Mouse (Mus musculus): ENCODE data around the gene Krt77. TPM values are rescaled to one million over a fixed set of nuclear protein-coding genes. Genes with fewer than 3 reads are reported as not detected.
A peak's percentile ranks its signal among the peaks of the same experiment; 100 is the strongest.

Krt77 gene
- 10 to 100 TPM in 1 of 2 experiments, 1 to 10 TPM in 1; 9.5 to 10.4 TPM for total RNA-seq (2021)
- long read RNA-seq, transcript Krt77-201 (9 exons, 2,931 nt), result major isoform, 5 of 11 reads
- long read RNA-seq, partial matches to known transcripts, result 0 of 11 reads
- long read RNA-seq, other reads (novel, unspliced or antisense), result 6 of 11 reads

DNA sequence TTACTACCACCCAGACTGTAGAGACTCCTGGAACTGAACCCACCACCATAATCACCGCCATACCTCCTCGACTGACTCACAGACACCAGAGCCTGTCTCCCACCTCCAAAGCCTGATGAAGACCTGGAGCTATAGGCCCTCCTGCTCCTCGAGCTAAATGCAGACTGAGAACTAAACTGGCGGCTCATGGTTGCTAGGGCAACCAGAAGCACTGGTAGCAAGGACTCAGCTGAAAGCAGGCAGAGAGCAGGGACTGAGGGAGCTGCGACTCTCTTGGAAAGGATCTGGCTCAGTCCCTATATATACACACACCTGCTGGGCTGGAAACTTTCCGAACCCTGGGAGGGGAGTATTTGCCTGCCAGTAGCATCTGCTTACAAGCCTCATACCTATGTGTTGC is at the start of gene Krt77:
Krt77 (minus strand) TSS at position 275 of the 400 bp plus-strand sequence.
- DNase-seq (ENCODE audit: low spot score in 2 of 2), result peak in 1 of 2 experiments; percentile 45

DNA sequence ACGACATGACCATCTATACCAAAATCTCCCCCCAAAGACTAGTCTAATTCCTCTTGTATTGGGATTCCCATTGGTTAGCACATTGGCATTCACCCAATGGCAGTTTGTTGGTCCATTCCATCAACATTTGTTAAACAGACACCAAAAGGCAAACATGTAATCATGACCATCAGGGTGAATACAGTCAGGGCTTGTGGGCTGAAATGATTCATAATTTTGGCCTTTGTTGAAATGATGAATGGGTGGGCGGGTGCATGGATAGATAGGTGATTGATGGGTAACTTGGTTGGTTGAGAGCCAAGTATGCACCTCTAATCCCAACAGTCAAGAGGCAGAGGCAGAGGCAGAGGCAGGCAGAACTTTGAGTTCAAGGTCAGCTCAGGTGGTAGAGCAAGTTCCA is 46.6 kb upstream of the Krt77 start:
- DNase-seq (ENCODE audit: low spot score in 2 of 2), result no peak

DNA sequence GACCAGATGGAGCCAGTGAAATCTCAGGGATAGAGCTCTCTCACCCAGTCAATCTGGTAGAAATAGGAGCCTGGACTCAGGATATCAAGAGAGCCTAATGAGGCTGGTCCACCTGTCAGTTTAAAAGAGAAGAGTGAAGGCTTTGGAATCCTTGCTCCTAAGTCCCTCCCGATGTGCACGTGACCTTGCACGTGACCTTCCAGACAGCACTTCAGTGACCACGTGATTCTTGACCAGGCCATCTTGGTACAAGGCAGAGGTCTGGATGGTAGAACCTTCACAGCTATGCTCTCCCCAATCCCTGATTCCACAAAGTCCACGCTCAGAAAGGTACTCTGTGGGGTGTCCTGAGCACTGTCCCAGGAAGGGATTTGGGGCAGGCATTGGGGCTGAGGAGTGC is 35.3 kb upstream of the Krt77 start:
- DNase-seq (ENCODE audit: low spot score in 2 of 2), result no peak

DNA sequence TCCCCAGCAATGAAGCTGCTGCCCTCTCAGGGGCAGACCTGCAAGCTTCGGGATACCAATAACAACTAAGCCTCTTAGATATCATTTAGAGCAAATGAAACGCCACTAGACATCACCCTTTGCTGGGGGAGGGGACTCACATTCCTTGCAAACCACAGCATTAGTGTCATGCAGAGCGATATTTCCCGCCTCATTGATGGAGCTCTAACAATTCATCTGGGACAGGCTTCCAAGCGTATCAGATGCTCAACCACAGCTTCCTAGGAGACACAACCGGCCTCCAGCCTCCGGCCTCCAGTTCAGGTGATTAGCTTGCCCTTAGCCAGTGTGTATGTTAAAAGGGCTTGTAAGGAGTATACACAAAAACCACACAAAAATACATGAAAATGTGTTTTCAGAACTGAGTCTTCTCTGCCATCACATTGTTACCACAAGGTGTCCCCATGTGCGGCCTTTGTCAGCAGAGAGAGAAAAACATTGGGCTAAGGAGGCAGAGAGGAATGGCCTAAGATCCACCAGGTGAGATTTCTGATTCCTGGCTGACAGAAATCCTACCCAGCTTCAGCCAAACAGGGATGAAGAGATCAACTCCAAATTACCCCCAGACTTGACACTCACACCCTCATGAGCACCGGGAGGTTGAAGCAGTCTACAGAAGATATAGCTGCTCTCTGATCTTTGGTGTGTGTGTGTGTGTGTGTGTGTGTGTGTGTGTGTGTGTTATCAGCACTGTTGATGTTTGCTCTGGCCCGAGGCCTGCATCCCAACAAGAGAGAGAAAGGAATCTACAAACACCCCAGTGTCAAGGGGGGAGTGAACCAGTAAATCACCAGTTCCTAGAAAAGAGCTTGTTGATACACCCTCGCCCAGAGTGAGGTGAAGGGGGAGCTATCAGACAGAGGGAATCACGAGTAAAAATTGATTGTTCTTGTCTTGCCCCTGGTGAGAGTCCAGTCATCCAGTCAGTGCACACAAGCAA is 33.0 kb upstream of the Krt77 start:
- no peak for DNase-seq (ENCODE audit: low spot score in 2 of 2)

DNA sequence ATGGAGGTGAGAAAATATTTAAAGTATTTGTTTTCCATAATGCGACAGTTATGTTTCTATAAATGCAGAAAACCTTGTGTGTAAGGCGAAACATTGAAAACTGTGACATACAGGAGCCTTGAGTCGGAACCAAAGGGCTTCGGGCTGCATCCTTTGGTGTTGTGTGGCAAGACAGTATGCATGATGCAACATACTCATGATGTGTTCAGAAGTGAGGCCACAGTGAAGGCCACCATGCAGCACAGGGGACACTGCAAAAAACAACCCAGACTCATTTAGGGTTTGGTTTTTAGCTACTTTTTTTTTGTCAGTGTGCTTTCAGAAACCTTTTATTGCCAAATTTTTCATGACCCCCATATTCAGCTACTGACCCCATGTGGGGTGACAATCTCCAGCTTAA is 25.7 kb upstream of the Krt77 start:
- DNase-seq (ENCODE audit: low spot score in 2 of 2), result no peak

DNA sequence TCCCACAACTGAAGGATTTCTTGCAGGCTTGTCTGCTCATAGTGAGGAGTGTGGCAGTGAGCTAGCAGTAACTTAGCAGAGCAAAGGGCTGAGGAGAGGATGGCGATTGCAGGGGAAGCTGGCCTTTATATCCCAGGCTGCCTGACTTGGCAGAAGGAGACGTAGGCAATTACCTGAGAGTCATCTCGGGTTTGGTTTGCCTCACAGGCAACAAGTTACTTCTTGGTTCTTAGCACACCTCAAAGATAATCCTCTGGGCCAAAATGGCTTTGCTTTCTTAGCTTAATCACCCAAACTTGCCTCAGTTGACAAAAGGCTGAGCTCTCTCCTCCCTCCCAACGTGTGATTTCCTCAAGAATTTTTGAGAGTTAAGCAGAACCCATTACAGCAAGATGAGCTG is 23.3 kb upstream of the Krt77 start, which contains the start of gene Krt76:
Krt76 (minus strand) TSS at position 101 of the 400 bp plus-strand sequence.
- no peak for DNase-seq (ENCODE audit: low spot score in 2 of 2)

DNA sequence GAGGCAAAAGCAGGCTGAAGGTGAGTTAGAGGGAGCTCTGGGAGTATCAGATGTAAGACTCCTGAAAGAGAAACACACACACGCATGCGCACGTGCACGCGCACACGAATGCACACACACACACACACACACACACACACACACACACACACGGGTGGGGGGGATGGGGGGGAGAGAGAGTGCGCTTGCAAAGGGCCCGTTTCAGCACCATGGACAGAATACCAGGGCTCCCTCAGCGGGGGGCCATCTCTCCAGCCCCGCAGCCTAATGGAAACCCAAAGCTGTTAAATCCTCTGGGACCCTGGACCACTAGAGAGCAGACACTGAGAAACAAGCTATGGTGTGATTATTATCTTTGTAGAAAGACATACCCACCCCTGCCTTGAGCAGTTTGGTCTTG is 10.3 kb upstream of the Krt77 start:
- no peak for DNase-seq (ENCODE audit: low spot score in 2 of 2)

DNA sequence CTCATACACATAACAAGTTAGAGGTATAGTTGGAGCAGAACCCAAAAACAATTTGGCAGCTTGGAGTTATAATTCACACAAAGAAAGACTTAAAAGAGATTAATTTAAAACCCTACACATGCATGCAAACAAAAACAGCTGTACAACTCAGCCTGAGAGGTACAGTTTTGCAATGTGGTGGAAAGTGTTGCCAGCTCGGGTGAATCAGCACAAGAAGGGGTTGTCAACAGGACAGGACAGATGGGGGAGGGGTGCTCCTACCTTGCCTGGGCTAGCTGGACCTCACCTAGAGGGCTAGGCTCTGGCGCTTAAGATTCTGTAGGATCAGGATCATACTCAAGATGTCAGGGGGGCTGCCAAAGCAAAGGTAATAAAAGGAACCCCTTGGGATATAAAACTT is 8.5 kb upstream of the Krt77 start:
- DNase-seq (ENCODE audit: low spot score in 2 of 2), result no peak

DNA sequence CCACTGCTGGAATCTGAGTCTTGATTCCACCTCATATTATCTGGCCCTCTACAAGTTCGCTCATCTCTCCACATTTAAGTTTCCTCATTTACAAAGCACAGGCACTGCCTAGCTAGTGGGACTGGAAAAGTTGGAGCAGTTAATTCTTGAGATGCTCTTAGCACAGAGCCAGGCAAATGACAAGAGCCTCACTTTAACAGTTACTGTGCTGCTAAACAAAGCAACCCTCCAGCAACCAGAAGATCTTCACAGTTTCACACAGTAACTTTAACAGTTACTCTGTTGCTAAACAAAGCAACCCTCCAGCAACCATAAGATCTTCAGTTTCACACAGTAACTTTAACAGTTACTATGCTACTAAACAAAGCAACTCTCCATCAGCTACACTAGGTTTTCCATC is 4.9 kb upstream of the Krt77 start:
- DNase-seq (ENCODE audit: low spot score in 2 of 2), result no peak

DNA sequence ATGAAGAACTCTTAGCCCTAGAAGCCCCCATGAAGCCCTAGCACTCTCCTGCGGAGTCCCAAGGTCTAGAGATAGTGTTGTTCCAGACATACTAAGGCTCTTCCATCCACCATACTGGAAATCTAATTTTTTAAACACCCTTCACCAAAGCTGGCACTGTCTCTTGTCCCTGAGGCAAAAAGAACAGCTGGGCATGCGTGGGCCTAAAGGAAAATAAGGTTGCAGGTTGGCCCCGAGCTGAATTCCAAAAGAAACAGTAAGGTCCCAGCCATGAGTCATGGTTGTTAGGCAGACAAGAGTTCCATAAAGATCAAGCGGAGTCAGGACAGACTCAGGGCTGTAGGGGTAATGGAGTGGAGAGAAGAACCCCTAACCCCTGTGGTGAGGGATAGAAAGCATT is 3.7 kb upstream of the Krt77 start:
- no peak for DNase-seq (ENCODE audit: low spot score in 2 of 2)

DNA sequence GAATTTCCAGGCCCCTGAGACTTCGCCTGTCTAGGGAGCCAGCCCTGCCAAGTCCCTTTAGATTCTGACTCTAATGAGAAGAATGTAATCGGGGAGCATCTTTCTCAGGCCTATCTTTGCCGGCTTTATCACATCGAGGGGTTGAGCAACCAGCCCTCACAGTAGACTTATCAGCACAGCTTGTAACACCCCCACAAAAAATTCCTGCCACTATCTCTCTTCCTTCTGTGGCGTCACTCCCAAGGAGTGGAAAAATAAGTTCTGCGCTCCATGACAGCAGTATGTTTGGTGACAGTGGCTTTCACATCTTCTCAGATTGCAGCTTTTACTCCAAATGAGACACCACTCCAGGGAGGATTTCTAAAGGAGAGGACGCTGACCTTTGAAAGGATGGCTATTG is 2.8 kb downstream of the Krt77 start:
- DNase-seq (ENCODE audit: low spot score in 2 of 2), result no peak

DNA sequence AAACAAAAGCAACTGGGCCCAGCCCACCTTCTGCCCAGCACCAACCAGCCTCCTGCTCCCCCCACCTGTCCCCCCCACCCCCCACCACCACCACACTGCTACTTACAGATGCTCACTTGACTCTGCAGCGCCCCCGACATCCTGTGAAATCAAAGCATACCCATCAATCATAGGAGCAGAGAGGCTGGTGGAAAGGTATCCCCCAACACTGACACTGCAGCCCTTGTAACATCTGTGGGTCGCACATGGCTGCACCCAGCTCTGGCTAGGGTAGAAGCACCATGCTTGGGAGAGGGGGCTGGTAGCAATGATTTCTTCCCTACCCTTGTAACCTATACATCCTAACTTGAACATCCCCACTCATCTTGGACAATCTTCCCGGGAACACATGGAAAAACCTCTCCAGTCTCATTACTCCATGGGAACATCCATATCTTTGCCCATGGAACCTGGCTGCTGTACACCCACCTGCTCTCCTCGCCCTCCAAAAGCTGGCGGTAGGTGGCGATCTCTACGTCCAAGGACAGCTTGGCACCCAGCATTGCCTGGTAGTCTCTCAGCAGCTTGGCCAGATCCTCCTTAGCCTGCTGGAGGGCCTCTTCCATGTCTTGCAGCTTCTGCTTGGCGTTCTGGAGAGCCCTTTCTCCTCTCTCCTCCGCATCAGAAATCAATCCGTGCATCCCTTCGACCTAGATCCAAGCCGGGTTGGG is 8.9 kb downstream of the Krt77 start:
- no peak for DNase-seq (ENCODE audit: low spot score in 2 of 2)

DNA sequence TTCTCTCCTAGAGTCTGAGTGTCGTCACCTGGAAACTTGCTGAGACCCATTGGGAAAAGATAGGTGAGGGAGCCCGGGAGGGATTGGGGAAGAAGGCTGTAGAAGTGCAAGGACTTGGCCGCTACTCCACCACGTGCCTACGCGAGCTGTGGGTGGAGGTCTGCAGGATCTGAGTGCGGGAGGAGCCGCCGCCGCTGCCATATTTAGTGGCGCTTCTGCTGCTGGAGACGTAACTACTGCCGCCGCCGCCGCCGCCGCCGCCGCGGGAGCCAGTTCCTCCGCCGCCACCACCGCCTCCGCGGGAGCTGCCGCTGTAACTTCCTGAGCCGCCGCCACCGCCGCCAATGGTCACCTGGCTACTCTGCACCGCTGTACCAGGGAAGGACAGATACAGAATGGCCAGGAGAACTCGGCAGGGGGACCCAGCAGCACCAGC is 9.8 kb downstream of the Krt77 start:
- DNase-seq (ENCODE audit: low spot score in 2 of 2), result peak in 1 of 2 experiments; percentile 54

DNA sequence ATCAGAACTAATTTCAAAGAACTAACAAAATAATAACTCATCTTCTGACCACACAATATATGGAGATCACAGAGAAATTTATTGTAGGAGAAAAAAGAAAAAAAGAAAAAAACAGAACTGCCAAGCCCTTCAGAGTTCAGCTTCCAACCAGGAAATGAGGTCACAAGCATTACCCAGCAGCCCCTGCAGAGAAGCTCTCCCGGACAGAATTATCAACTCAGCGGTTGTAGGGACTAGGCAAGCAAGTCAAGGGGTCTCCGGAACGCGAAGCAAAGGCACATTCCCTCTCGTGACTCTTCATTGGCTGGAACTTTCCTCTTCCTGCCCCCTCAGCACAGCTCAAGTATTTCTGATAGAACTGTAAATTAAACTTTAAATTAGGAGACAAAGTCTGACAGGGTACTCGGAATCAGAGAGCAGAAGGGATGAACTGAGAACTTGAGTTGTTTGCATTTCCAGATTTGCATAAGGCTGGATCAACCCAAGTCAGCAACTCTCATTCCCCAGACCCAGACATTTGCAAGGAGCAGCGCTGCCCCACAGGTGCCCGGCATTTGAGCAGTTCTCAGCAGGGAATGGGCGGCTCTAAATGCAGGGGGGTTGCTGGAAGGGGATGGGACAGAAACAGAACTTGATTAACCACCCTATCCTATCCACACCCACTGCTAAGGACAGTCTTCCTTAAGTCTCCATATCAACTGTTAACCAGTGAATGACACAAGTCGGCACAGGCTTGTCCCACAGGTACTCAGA is 10.7 kb downstream of the Krt77 start:
- DNase-seq (ENCODE audit: low spot score in 2 of 2), result no peak

DNA sequence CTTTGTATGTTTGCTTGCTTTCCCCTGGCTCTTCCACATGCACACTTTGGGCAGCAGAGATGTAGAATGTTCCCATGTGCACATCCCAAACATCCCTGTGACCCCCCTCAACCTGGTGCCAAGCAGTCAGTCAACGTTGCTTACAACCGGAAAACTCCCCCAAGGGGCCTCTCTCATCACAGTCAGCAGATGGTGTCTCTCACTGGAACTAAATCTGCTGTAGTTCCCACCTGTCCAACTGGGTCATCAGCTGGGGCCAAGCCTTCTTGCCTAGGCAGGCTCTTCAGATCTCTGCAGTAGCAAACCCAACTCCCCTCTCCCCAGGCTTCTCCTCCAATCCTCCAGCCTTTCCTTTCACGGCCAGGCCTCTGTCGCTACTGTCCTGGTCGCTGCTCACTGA is 12.8 kb downstream of the Krt77 start:
- DNase-seq (ENCODE audit: low spot score in 2 of 2), result no peak

DNA sequence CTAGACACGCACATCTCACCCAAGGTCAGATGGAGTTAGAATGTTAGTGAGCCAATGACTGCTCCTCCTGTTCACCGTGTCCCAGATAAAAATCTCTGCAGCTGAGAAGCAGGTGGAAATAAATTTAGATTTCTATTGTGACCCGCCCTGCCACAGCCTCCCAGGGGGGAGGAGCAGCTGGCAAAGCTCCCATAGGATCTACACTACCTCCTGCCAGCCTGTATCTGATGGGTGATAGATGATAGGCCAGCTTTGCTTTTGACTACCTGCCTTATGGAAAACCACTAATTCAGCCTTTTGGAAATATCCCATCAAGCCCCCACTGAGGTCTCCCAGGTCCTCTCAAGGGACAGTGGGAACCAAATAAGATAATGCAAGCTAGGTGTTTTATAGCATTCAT is 13.8 kb downstream of the Krt77 start:
- no peak for DNase-seq (ENCODE audit: low spot score in 2 of 2)

DNA sequence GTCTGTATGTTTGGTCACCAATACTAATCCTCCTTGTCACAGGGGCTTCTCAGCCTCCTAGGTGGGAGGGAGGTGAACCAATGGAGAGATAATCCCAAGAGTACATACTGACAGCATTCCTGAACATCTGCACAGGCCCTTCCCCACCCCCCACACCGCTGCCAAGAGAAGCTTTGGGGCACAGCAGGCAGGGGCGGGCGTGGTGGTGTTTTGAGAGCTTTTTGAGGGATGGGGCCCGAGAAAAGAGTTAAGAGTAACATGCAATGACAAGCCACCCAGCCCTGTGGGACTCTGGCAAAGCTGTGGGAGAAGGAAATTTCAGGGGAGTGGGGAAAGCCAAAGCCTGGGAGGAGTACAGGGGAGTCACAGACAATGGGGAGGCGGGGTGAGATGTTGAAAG is 15.2 kb downstream of the Krt77 start:
- DNase-seq (ENCODE audit: low spot score in 2 of 2), result no peak

DNA sequence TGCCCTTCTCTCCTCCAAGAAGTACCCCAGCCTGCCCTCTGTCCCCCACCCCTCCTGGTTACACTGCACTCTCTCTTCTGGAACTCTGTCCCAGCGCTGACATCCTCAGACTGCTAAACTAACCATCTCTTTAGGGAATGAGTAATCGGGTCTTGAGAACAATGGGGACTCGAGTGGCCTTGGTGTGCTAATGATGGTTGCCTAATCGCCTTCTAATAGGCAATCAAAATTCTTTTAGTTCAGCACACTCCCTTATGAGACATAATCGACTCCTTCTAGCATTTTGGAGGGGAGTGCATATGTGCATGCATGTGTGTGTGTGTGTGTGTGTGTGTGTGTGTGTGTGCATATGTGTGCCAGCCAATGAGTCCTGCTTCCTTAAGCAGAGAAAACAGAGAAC is 16.9 kb downstream of the Krt77 start:
- no peak for DNase-seq (ENCODE audit: low spot score in 2 of 2)

DNA sequence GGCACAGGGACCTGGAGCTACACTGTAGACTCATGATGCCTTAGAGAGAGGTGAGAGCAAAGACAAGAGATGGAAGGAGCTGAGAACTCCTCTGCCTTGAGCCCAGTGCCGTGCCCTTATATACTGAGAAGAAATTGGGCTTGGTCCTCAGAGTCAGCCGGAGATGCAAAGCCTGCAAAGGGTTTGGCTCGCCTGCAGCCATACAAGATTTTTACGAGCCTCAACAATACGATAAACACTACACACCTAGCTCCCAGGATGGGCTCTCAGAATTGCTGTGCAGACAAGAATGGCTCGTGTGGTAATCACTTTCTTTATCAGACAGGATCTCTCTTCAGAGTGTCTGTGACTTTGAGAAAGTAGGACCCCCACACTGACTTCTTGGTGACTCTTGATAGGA is 18.8 kb downstream of the Krt77 start, which contains the start of gene Krt1:
Krt1 (minus strand) TSS at position 101 of the 400 bp plus-strand sequence.
- no peak for DNase-seq (ENCODE audit: low spot score in 2 of 2)

DNA sequence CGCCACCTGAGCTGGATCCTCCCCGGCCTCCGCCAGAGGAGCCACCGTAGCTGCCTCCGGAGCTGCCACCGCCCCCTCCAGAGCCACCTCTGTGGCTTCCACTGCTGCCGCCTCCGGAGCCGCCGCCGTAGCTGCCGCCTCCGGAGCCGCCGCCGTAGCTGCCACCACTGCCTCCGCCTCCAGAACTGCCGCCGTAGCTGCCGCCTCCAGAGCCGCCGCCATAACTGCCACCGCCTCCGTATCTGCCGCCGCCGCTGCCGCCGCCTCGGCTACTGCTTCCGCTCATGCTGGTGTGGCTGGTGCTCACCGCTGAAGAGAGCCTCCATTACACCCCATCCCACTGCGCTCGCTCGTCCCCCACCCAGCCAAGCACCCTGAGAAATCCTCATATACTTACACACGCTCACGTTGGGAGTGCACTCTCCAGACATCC is 23.5 kb downstream of the Krt77 start:
- DNase-seq (ENCODE audit: low spot score in 2 of 2), result peak; percentile 51 to 70

DNA sequence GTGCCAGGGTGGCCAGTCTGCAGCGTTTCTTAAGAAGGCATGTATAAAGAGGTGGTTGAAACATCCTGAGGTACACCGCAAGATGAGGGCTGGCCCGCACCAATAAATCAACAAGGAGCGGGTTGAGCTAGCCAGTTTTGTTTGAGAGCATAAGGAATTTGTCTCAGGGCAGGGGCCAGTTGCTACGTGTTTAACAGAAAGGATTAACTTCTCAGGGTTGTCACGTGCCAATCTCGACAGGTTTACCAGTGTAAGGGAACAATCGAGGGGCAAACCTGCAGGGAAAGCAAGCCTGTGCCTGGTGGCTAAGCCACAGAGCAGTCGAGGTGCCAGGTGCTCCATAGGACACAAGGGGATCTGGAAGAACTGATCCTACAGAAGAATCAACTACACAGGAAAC is 26.3 kb downstream of the Krt77 start:
- DNase-seq (ENCODE audit: low spot score in 2 of 2), result no peak

All from layer of hippocampus, postnatal 10 days (tissue).